Mouse (Mus musculus): ENCODE results near the gene Fbxl19.

GRCm38 (mm10) chr7:127746494-127747491 is 2.5 kb downstream of the Fbxl19 start:
- TF ChIP-seq CTCF (IDR thresholded peaks at IDR 0.05; ENCODE audit: extremely low read depth, insufficient read depth, insufficient read length, insufficient replicate concordance) (no peak), POLR2A (IDR thresholded peaks at IDR 0.05; ENCODE audit: low read depth, low read length) (no peak)

Measured in spleen, adult 2 months (tissue).